Mouse (Mus musculus): ENCODE data around the gene 1700093K21Rik.
"Not testable (repeated sequence)": the region's sequence is repeated elsewhere in the genome, so short reads cannot be mapped to it uniquely, and the experiment has no call there.

The 1700093K21Rik gene

GRCm38 (mm10) chr11:23520473-23521205 lies at the start of gene 1700093K21Rik:
1700093K21Rik (minus strand) TSS chr11:23521155.
- no peak for DNase-seq (ENCODE audit: extremely low read depth, insufficient read length, low spot score)

- peak; percentile 31 for DNase-seq (ENCODE audit: extremely low read depth, insufficient read length, low spot score)
These were observed 49.2 kb upstream of the 1700093K21Rik start for GRCm38 (mm10) chr11:23570130-23570529.

GRCm38 (mm10) chr11:23565761-23566160 lies 44.8 kb upstream of the 1700093K21Rik start:
- DNase-seq (ENCODE audit: extremely low read depth, insufficient read length, low spot score), result peak; percentile 55

GRCm38 (mm10) chr11:23557039-23557630 lies 36.2 kb upstream of the 1700093K21Rik start:
- no peak for DNase-seq (ENCODE audit: extremely low read depth, insufficient read length, low spot score)

- DNase-seq (ENCODE audit: extremely low read depth, insufficient read length, low spot score), result no peak
These were observed 16.5 kb upstream of the 1700093K21Rik start for GRCm38 (mm10) chr11:23537446-23537845.

GRCm38 (mm10) chr11:23518981-23519380 lies 2.0 kb downstream of the 1700093K21Rik start:
- no peak for DNase-seq (ENCODE audit: extremely low read depth, insufficient read length, low spot score)

GRCm38 (mm10) chr11:23515315-23515714 lies 5.6 kb downstream of the 1700093K21Rik start:
- no peak for DNase-seq (ENCODE audit: extremely low read depth, insufficient read length, low spot score)

GRCm38 (mm10) chr11:23514785-23515184 lies 6.2 kb downstream of the 1700093K21Rik start:
- DNase-seq (ENCODE audit: extremely low read depth, insufficient read length, low spot score), result not testable (repeated sequence)

GRCm38 (mm10) chr11:23504801-23505200 lies 16.2 kb downstream of the 1700093K21Rik start:
- DNase-seq (ENCODE audit: extremely low read depth, insufficient read length, low spot score), result not testable (repeated sequence)

- no peak for DNase-seq (ENCODE audit: extremely low read depth, insufficient read length, low spot score)
These were observed 22.3 kb downstream of the 1700093K21Rik start for GRCm38 (mm10) chr11:23498609-23499008.

- peak; percentile 97 for DNase-seq (ENCODE audit: extremely low read depth, insufficient read length, low spot score)
These were observed 23.0 kb downstream of the 1700093K21Rik start, which contains the start of gene Ahsa2 for GRCm38 (mm10) chr11:23497718-23498509. Ahsa2 (minus strand) TSS chr11:23498030.

GRCm38 (mm10) chr11:23497335-23497717 lies 23.6 kb downstream of the 1700093K21Rik start:
- no peak for DNase-seq (ENCODE audit: extremely low read depth, insufficient read length, low spot score)

GRCm38 (mm10) chr11:23496661-23497060 lies 24.3 kb downstream of the 1700093K21Rik start:
- no peak for DNase-seq (ENCODE audit: extremely low read depth, insufficient read length, low spot score)

GRCm38 (mm10) chr11:23495231-23495630 lies 25.7 kb downstream of the 1700093K21Rik start:
- DNase-seq (ENCODE audit: extremely low read depth, insufficient read length, low spot score), result no peak

GRCm38 (mm10) chr11:23492048-23492790 lies 28.7 kb downstream of the 1700093K21Rik start:
- DNase-seq (ENCODE audit: extremely low read depth, insufficient read length, low spot score), result no peak

- DNase-seq (ENCODE audit: extremely low read depth, insufficient read length, low spot score), result no peak
These were observed 31.0 kb downstream of the 1700093K21Rik start for GRCm38 (mm10) chr11:23489955-23490354.
